Mouse (Mus musculus): ENCODE data around the gene Mab21l3. TPM values are rescaled to one million over a fixed set of nuclear protein-coding genes. Genes with fewer than 3 reads are reported as not detected.
"Not testable (repeated sequence)": the region's sequence is repeated elsewhere in the genome, so short reads cannot be mapped to it uniquely, and the experiment has no call there.

The Mab21l3 gene
- polyA plus RNA-seq, 1 experiment from 2014 or later: 1.00 TPM

DNA sequence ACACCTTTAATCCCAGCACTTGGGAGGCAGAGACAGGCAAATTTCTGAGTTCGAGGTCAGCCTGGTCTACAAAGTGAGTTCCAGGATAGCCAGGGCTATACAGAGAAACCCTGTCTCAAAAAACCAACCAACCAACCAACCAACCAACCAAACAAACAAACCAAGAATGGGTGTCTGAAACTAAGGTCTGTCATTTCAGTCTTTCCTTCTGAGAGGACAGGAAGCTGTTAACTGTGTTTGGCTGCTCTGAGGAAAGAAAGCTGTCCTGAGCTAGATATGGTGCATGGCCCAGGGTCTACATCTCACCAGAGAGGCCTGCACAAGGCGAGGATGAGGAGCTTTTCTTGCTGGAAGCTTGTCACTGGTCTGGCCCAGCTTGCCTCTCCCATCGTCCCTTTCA is 28.1 kb downstream of the Mab21l3 start:
- H3K4me3 ChIP-seq (ENCODE audit: low read depth, low read length); H3K9ac ChIP-seq (replicated peaks; ENCODE audit: low read length); H3K9me3 ChIP-seq (replicated peaks; ENCODE audit: control insufficient read depth, low read length); H3K4me1 ChIP-seq (ENCODE audit: control insufficient read depth, insufficient read depth, low read length); H3K4me2 ChIP-seq (ENCODE audit: low read depth, low read length); DNase-seq (ENCODE audit: low spot score); H3K27me3 ChIP-seq (ENCODE audit: control insufficient read depth, insufficient read depth, low read length); ATAC-seq (replicated peaks; ENCODE audit: insufficient number of reproducible peaks, low FRiP score, low TSS enrichment, low read depth); H3K36me3 ChIP-seq (replicated peaks; ENCODE audit: control insufficient read depth, insufficient read depth, low read depth, low read length); H3K27ac ChIP-seq (replicated peaks; ENCODE audit: low read depth, low read length): not testable (repeated sequence)
- 72% methylated on average over 3 of the region's 3 CpGs for WGBS

DNA sequence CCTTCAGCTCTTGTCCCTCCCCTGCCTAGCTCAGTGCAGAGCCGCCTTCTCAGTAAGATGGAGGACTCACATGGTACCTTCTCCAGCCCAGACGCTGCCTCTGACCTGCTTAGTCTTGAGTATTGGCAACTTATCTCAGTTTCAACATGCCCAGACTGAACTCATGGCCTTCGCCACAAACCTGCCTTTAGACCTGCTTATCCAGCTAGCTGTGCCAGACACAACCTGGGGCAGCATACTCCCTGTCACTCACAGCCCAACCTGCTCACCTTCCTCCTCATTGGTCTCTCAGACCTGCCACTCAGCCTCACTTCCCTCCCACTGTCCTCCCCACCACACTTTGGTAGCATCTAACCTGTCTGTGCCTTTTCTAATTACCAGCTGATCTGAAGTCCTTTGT is 32.8 kb downstream of the Mab21l3 start:
- DNase-seq (ENCODE audit: low spot score) (no peak), ATAC-seq (replicated peaks; ENCODE audit: insufficient number of reproducible peaks, low FRiP score, low TSS enrichment, low read depth) (no peak)
- H3K27me3 ChIP-seq (ENCODE audit: control insufficient read depth, insufficient read depth, low read length): no peaks in the 10 kb centered on the region
- H3K9me3 ChIP-seq (replicated peaks; ENCODE audit: control insufficient read depth, low read length): no peaks in the 10 kb centered on the region
- no peak overlapping the region for H3K27ac ChIP-seq (replicated peaks; ENCODE audit: low read depth, low read length)
- H3K4me2 ChIP-seq (ENCODE audit: low read depth, low read length): no peak overlapping the region
- H3K36me3 ChIP-seq (replicated peaks; ENCODE audit: control insufficient read depth, insufficient read depth, low read depth, low read length): no peaks in the 10 kb centered on the region
- WGBS: 91% methylated on average over 3 of the region's 3 CpGs
- no peaks in the 10 kb centered on the region for H3K4me1 ChIP-seq (ENCODE audit: control insufficient read depth, insufficient read depth, low read length)
- no peak overlapping the region for H3K4me3 ChIP-seq (ENCODE audit: low read depth, low read length)
- H3K9ac ChIP-seq (replicated peaks; ENCODE audit: low read length): no peak overlapping the region

DNA sequence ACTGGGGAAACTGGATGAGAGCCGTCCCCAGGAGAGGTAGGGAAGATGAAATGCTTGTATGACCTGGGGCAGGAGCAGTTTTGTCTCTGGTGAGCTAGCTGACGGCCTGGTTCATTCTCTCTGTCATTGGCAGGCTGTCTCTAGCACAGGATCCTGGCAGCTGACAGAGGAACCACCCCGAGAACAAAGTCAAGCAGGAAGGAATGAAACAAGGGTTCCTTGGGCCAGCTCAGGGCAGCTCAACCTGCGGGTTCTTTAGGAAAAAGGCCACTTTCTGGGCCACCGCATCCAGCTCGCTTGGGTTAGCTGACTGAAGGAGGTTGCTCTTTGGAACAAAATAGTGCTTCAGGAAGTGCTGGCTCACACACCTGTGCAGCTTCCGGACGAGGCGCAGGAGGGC is 34.0 kb downstream of the Mab21l3 start:
- Histone ChIP-seq H3K4me1 (ENCODE audit: control insufficient read depth, insufficient read depth, low read length) (no peaks in the 10 kb centered on the region), H3K9me3 (replicated peaks; ENCODE audit: control insufficient read depth, low read length) (no peaks in the 10 kb centered on the region), H3K9ac (replicated peaks; ENCODE audit: low read length) (no peak overlapping the region), H3K27ac (replicated peaks; ENCODE audit: low read depth, low read length) (no peak overlapping the region), H3K36me3 (replicated peaks; ENCODE audit: control insufficient read depth, insufficient read depth, low read depth, low read length) (no peaks in the 10 kb centered on the region), H3K4me2 (ENCODE audit: low read depth, low read length) (no peak overlapping the region), H3K4me3 (ENCODE audit: low read depth, low read length) (no peak overlapping the region), H3K27me3 (ENCODE audit: control insufficient read depth, insufficient read depth, low read length) (no peaks in the 10 kb centered on the region)
- ATAC-seq (replicated peaks; ENCODE audit: insufficient number of reproducible peaks, low FRiP score, low TSS enrichment, low read depth) (no peak), DNase-seq (ENCODE audit: low spot score) (no peak)
- 81% methylated on average over 9 of the region's 9 CpGs for WGBS

DNA sequence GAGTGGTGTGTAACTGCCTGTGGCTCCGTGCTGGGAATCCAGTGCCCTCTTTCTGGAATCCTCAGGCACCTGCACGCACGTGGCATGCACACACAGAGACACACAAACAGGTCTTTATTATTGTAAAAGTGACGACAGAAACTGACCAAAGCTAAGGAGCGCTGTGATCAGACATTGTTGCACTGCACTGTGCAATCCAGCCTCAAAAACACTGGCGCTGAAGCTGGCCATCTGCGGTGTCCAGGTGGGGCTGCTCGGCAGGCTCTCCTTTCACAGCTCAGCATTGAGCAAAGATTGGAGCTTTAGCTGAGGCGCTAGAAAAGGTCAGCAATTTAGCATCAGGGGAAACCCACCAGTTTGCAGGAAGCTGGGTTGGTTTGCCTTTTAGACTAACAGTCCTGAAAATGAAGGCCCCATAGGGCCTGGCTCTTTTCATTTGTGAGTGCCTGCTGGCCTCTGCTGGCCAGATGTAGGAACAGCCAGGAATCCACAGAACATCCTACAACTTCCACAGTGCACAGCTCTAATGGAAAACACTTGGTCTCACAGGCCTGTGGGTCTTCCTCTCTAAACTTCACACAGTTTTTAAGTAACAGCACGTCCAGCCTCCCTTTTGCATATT is 36.3 kb downstream of the Mab21l3 start:
- H3K9ac ChIP-seq (replicated peaks; ENCODE audit: low read length): no peak overlapping the region
- H3K4me1 ChIP-seq (ENCODE audit: control insufficient read depth, insufficient read depth, low read length): no peaks in the 10 kb centered on the region
- H3K9me3 ChIP-seq (replicated peaks; ENCODE audit: control insufficient read depth, low read length): no peaks in the 10 kb centered on the region
- H3K4me3 ChIP-seq (ENCODE audit: low read depth, low read length): no peak overlapping the region
- 63% methylated on average over 10 of the region's 10 CpGs for WGBS
- no peak overlapping the region for H3K4me2 ChIP-seq (ENCODE audit: low read depth, low read length)
- H3K27me3 ChIP-seq (ENCODE audit: control insufficient read depth, insufficient read depth, low read length): no peaks in the 10 kb centered on the region
- no peak overlapping the region for H3K27ac ChIP-seq (replicated peaks; ENCODE audit: low read depth, low read length)
- H3K36me3 ChIP-seq (replicated peaks; ENCODE audit: control insufficient read depth, insufficient read depth, low read depth, low read length): no peaks in the 10 kb centered on the region
- ATAC-seq (replicated peaks; ENCODE audit: insufficient number of reproducible peaks, low FRiP score, low TSS enrichment, low read depth) (0 out of 2 replicates have a peak, but pooled peaks have one; percentile 62), DNase-seq (ENCODE audit: low spot score) (peak; percentile 85)

DNA sequence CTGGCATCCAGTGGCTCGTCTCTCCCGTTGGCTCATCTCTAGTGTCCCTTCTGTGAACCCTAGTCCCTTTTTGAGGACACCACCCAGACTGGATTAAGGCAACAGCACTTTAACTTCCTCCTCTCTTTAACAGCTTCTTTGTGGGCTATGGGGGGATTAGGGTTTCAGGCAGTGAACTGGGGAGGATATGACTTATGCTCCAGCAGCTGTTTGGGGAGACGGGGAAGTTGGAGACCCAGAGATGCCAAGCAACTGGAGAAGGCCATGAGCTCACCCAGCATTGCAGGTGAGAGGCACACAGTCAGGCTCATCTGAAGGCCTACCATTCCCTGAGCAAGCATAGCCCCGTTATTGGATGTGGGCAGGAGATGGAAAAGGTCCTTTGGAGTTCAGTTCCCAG is 36.8 kb downstream of the Mab21l3 start:
- Histone ChIP-seq H3K9me3 (replicated peaks; ENCODE audit: control insufficient read depth, low read length) (no peaks in the 10 kb centered on the region), H3K27ac (replicated peaks; ENCODE audit: low read depth, low read length) (no peak overlapping the region), H3K9ac (replicated peaks; ENCODE audit: low read length) (no peak overlapping the region), H3K4me2 (ENCODE audit: low read depth, low read length) (no peak overlapping the region), H3K36me3 (replicated peaks; ENCODE audit: control insufficient read depth, insufficient read depth, low read depth, low read length) (no peaks in the 10 kb centered on the region), H3K4me1 (ENCODE audit: control insufficient read depth, insufficient read depth, low read length) (no peaks in the 10 kb centered on the region), H3K27me3 (ENCODE audit: control insufficient read depth, insufficient read depth, low read length) (no peaks in the 10 kb centered on the region), H3K4me3 (ENCODE audit: low read depth, low read length) (no peak overlapping the region)
- ATAC-seq (replicated peaks; ENCODE audit: insufficient number of reproducible peaks, low FRiP score, low TSS enrichment, low read depth) (no peak), DNase-seq (ENCODE audit: low spot score) (no peak)
- WGBS: 72% methylated on average over 4 of the region's 4 CpGs

DNA sequence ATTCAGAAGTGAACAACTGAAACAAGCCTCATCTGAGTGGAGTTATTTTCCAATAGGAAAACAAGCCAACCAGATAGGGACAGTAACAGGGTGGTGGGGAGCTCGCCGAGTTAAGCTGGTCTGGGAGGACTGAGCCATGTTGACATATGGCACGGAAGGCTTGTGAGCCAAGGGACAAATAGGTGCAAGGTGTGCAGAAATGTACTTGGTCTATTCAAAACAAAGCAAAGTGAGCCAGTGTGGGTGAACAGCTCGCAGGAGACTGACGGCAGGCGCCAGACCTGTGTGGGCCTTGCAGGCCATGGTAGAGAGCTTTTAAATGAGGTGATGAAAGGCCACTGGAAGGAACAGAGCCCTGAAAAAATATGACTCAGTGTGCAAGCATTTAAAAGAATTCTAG is 41.1 kb downstream of the Mab21l3 start:
- no peak for DNase-seq (ENCODE audit: low spot score)
- H3K36me3 ChIP-seq (replicated peaks; ENCODE audit: control insufficient read depth, insufficient read depth, low read depth, low read length): no peaks in the 10 kb centered on the region

DNA sequence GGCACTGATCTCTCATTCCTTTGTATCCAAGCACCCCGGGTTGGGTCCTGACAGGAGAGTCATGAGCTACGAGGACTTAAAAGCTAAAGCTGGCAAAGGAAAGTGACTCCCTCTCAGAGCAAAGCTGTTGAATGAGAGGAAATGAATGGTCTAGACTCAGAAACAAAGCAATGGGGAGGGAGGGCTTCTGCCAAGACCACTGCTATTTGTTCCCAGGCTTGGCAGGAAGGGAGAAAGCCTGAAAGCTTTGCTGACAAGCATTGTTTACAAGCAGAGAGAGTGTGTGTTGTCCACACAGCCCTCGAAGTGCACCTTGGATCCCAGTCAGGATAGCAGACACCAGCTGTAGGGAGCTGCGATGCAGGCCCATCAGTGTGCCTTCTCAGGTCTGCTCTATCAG is 41.8 kb downstream of the Mab21l3 start:
- no peak overlapping the region for H3K4me2 ChIP-seq (ENCODE audit: low read depth, low read length)
- no peaks in the 10 kb centered on the region for H3K36me3 ChIP-seq (replicated peaks; ENCODE audit: control insufficient read depth, insufficient read depth, low read depth, low read length)
- WGBS: 58% methylated on average over 4 of the region's 4 CpGs
- no peak overlapping the region for H3K9ac ChIP-seq (replicated peaks; ENCODE audit: low read length)
- ATAC-seq (replicated peaks; ENCODE audit: insufficient number of reproducible peaks, low FRiP score, low TSS enrichment, low read depth) (no peak), DNase-seq (ENCODE audit: low spot score) (no peak)
- H3K27me3 ChIP-seq (ENCODE audit: control insufficient read depth, insufficient read depth, low read length): no peaks in the 10 kb centered on the region
- H3K9me3 ChIP-seq (replicated peaks; ENCODE audit: control insufficient read depth, low read length): no peaks in the 10 kb centered on the region
- H3K27ac ChIP-seq (replicated peaks; ENCODE audit: low read depth, low read length): no peak overlapping the region
- H3K4me1 ChIP-seq (ENCODE audit: control insufficient read depth, insufficient read depth, low read length): no peaks in the 10 kb centered on the region; the same call in 1 of the 2 replicates
- no peak overlapping the region for H3K4me3 ChIP-seq (ENCODE audit: low read depth, low read length)

More for the DNA sequence above, 41.1 kb downstream of the Mab21l3 start:
- Histone ChIP-seq H3K27me3 (ENCODE audit: control insufficient read depth, insufficient read depth, low read length) (no peaks in the 10 kb centered on the region), H3K9ac (replicated peaks; ENCODE audit: low read length) (no peak overlapping the region), H3K4me2 (ENCODE audit: low read depth, low read length) (no peak overlapping the region), H3K4me3 (ENCODE audit: low read depth, low read length) (no peak overlapping the region), H3K27ac (replicated peaks; ENCODE audit: low read depth, low read length) (no peak overlapping the region), H3K9me3 (replicated peaks; ENCODE audit: control insufficient read depth, low read length) (no peaks in the 10 kb centered on the region), H3K4me1 (ENCODE audit: control insufficient read depth, insufficient read depth, low read length) (no peaks in the 10 kb centered on the region; the same call in 1 of the 2 replicates)
- ATAC-seq (replicated peaks; ENCODE audit: insufficient number of reproducible peaks, low FRiP score, low TSS enrichment, low read depth): no peak
- WGBS: 88% methylated on average over 6 of the region's 6 CpGs

DNA sequence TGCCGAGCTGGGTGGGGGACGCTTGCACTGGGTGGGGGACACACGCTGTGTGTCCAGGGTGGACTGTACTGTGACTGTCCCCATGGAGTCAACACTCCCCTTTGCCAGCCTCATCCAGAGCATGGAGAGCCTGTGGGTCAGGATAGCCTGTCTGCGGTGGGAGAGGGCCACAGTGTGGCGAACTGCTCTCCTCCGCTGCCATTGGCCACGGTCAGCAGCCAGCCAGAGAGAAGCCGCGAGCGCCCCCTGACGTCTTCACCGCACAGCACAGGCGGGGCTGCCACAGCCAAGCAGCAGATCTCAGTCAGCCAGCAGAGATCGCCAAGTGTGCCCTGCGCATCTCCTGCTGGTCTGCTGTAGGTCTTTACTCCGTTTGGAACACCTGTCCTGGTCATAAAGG is 42.6 kb downstream of the Mab21l3 start:
- DNase-seq (ENCODE audit: low spot score) (peak; percentile 84), ATAC-seq (replicated peaks; ENCODE audit: insufficient number of reproducible peaks, low FRiP score, low TSS enrichment, low read depth) (peak; percentile 90)
- Histone ChIP-seq H3K36me3 (replicated peaks; ENCODE audit: control insufficient read depth, insufficient read depth, low read depth, low read length) (no peaks in the 10 kb centered on the region), H3K27me3 (ENCODE audit: control insufficient read depth, insufficient read depth, low read length) (no peaks in the 10 kb centered on the region), H3K27ac (replicated peaks; ENCODE audit: low read depth, low read length) (no peak overlapping the region), H3K4me2 (ENCODE audit: low read depth, low read length) (no peak overlapping the region; the same call in 1 of the 2 replicates), H3K4me3 (ENCODE audit: low read depth, low read length) (no peak overlapping the region), H3K9ac (replicated peaks; ENCODE audit: low read length) (no peak overlapping the region), H3K9me3 (replicated peaks; ENCODE audit: control insufficient read depth, low read length) (no peaks in the 10 kb centered on the region), H3K4me1 (ENCODE audit: control insufficient read depth, insufficient read depth, low read length) (no peaks in the 10 kb centered on the region; the same call in 1 of the 2 replicates)
- WGBS: 8% methylated on average over 16 of the region's 16 CpGs

All from embryonic facial prominence, embryonic 11.5 days (tissue).